Comparison of ENCODE assay signal across 9 mouse cellular contexts in the genomic region with DNA sequence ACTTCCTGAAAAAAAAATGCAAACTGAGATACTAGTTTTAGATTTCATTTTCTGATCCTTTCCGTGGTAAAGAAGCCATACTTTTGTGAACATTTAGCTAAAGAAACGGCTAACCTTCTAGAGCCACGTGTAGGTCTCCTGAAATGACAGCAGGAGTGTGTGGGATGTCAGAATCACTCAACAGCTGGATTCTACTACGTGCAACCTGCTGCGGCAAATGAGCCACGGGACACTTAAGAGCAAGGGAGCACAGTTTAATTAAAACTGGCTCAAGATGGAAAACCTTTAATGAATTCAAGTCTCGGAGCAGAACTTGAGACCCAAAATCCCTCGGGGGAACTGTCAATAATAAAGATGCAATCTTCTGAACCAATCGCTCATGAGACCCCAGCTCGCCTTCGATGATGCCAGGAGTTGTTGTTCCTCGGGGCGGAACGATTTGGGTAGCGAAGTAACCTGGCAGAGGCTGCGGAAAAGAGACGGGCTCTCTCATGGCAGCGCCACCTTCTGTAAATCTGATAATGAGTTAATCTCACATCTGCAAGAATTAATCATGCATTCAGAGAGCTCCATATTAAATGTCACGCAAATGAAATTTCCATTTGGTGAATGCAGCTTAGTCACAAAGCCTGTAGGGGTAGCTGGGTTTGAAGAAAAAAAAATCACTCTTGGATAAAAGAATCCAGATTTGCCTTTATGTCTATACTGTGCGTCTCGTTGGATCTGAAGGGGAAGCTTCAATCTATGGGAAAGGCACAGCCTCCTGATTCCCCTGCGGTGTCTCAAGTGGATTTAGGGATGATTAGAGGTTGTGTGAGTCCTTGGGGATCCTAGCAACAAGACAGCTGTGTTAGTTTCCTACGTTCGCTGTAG.
A peak's percentile ranks its signal among the peaks of the same experiment; 100 is the strongest.
DNase-seq lines count a peak whose midpoint lies in the region; ATAC-seq lines count a peak whose summit lies in the region.
"Had no signal": no experiment of that assay in that cellular context is flagged by ENCODE, and none has a peak within 500 bp of the region (broad histone marks: within the 10 kb centered on the region; RNA-seq: fewer than 3 reads in every experiment).

No protein-coding gene starts in this region.

- H3K9ac ChIP-seq in liver, embryonic 11.5 days (ENCODE audit: low read depth, low read length) = no peak overlapping the region
- H3K9ac ChIP-seq in liver, embryonic 12.5 days = no peak overlapping the region
- H3K9ac ChIP-seq in hindbrain, embryonic 13.5 days = no peak overlapping the region
- H3K9ac ChIP-seq: liver, embryonic 13.5 days had no signal

- DNase-seq in liver, embryonic 11.5 days (ENCODE audit: low spot score) = peak; percentile 20
- DNase-seq in midbrain, embryonic 10.5 days (ENCODE audit: low spot score) = no peak
- peak; percentile 17 for DNase-seq in right cerebral cortex, postnatal 4 days
- DNase-seq in lung, postnatal 14 days = no peak
- no peak for DNase-seq in thymus, postnatal 25 days
- DNase-seq: liver, embryonic 13.5 days had no signal

- no peak for ATAC-seq in liver, embryonic 11.5 days (replicated peaks; ENCODE audit: low FRiP score)
- no peak for ATAC-seq in liver, embryonic 12.5 days
- ATAC-seq in hindbrain, embryonic 13.5 days (ENCODE audit: low FRiP score) = peak; percentile 67

- 84% methylated on average over 24 of the region's 24 CpGs for WGBS in liver, embryonic 11.5 days
- WGBS in liver, embryonic 12.5 days (ENCODE audit: insufficient replicate concordance) = 78% methylated on average over 24 of the region's 24 CpGs
- WGBS in hindbrain, embryonic 13.5 days = 38% methylated on average over 24 of the region's 24 CpGs
- 60% methylated on average over 24 of the region's 24 CpGs for WGBS in midbrain, embryonic 10.5 days

- H3K27me3 ChIP-seq in liver, embryonic 11.5 days (replicated peaks; ENCODE audit: control insufficient read depth, insufficient read depth, low read length) = no peaks in the 10 kb centered on the region
- H3K27me3 ChIP-seq in liver, embryonic 12.5 days (replicated peaks) = no peaks in the 10 kb centered on the region
- H3K27me3 ChIP-seq in hindbrain, embryonic 13.5 days = 0 out of 2 replicates have a peak, but pooled peaks cover 5% of the 10 kb centered on the region
- H3K27me3 ChIP-seq in midbrain, embryonic 10.5 days (ENCODE audit: low read depth, poor library complexity, severe bottlenecking) = no peaks in the 10 kb centered on the region
- H3K27me3 ChIP-seq: liver, embryonic 13.5 days had no signal

- H3K4me3 ChIP-seq in liver, embryonic 11.5 days (ENCODE audit: low read depth, low read length) = no peak overlapping the region
- H3K4me3 ChIP-seq in liver, embryonic 12.5 days = no peak overlapping the region
- H3K4me3 ChIP-seq in hindbrain, embryonic 13.5 days = no peak overlapping the region
- peak overlapping the region; percentile 32 for H3K4me3 ChIP-seq in midbrain, embryonic 10.5 days
- H3K4me3 ChIP-seq: liver, embryonic 13.5 days had no signal

- no peak overlapping the region for H3K4me2 ChIP-seq in liver, embryonic 11.5 days
- H3K4me2 ChIP-seq in liver, embryonic 12.5 days = no peak overlapping the region
- peak overlapping the region; percentile 36 for H3K4me2 ChIP-seq in hindbrain, embryonic 13.5 days
- H3K4me2 ChIP-seq: liver, embryonic 13.5 days had no signal

- no peaks in the 10 kb centered on the region for H3K36me3 ChIP-seq in liver, embryonic 11.5 days (ENCODE audit: control insufficient read depth, insufficient read depth, low read length)
- H3K36me3 ChIP-seq in liver, embryonic 12.5 days = no peaks in the 10 kb centered on the region
- no peaks in the 10 kb centered on the region for H3K36me3 ChIP-seq in hindbrain, embryonic 13.5 days
- H3K36me3 ChIP-seq in midbrain, embryonic 10.5 days = no peaks in the 10 kb centered on the region
- H3K36me3 ChIP-seq: G1E; liver, embryonic 13.5 days had no signal

- H3K4me1 ChIP-seq in liver, embryonic 11.5 days (replicated peaks; ENCODE audit: control insufficient read depth, insufficient read depth, low read length) = no peaks in the 10 kb centered on the region
- H3K4me1 ChIP-seq in liver, embryonic 12.5 days = no peaks in the 10 kb centered on the region
- peaks cover 16% of the 10 kb centered on the region for H3K4me1 ChIP-seq in hindbrain, embryonic 13.5 days (replicated peaks)
- H3K4me1 ChIP-seq in midbrain, embryonic 10.5 days = peaks cover 19% of the 10 kb centered on the region
- H3K4me1 ChIP-seq: liver, embryonic 13.5 days had no signal

- no peak overlapping the region for H3K27ac ChIP-seq in liver, embryonic 11.5 days (ENCODE audit: low read depth, low read length)
- no peak overlapping the region for H3K27ac ChIP-seq in liver, embryonic 12.5 days
- peak overlapping the region; percentile 73 for H3K27ac ChIP-seq in hindbrain, embryonic 13.5 days
- H3K27ac ChIP-seq in midbrain, embryonic 10.5 days (replicated peaks) = no peak overlapping the region
- H3K27ac ChIP-seq: liver, embryonic 13.5 days had no signal

- H3K9me3 ChIP-seq in liver, embryonic 11.5 days (ENCODE audit: control insufficient read depth, low read length) = no peaks in the 10 kb centered on the region
- no peaks in the 10 kb centered on the region for H3K9me3 ChIP-seq in liver, embryonic 12.5 days (replicated peaks)
- no peaks in the 10 kb centered on the region for H3K9me3 ChIP-seq in hindbrain, embryonic 13.5 days
- no peaks in the 10 kb centered on the region for H3K9me3 ChIP-seq in midbrain, embryonic 10.5 days (replicated peaks)
- H3K9me3 ChIP-seq: G1E; liver, embryonic 13.5 days had no signal

Comparison
In these comparisons a context has a peak if more than half of its experiments do, and no peak if none do; other contexts are left out.
1. DNase-seq: peak in liver, embryonic 11.5 days (single experiment) and right cerebral cortex, postnatal 4 days (single experiment); none in midbrain, embryonic 10.5 days (single experiment), lung, postnatal 14 days (single experiment) and thymus, postnatal 25 days (single experiment).